Mouse (Mus musculus) olfactory bulb, adult 2 months (tissue): ENCODE results near the gene Slc1a4.

ENCODE experiments used
- CTCF ChIP-seq: fragments of 200-500 bp; IDR thresholded peaks from 2 replicates; pipeline ENCODE4 v1.5.1; 2012; ENCODE audit warnings: low read depth, mild to moderate bottlenecking, low read length, moderate library complexity; ENCODE audit not compliant: insufficient read depth
- POLR2A ChIP-seq: fragments of 200-500 bp; IDR thresholded peaks from 2 replicates; pipeline ENCODE4 v1.6.1; 2012; ENCODE audit warnings: mild to moderate bottlenecking, low read depth, low read length, moderate library complexity; ENCODE audit not compliant: insufficient read depth

- TF ChIP-seq CTCF (no peak), POLR2A (no peak)
Observed at GRCm38 (mm10) chr11:20347548-20347947, 15.0 kb upstream of the Slc1a4 start.
